Mouse (Mus musculus) heart, embryonic 12.5 days (tissue): Measurements from ENCODE around the gene Orm2. TPM values are rescaled to one million over a fixed set of nuclear protein-coding genes. Genes with fewer than 3 reads are reported as not detected.
A peak's percentile ranks its signal among the peaks of the same experiment; 100 is the strongest.

Experiments
- ATAC-seq: fragments of 200-750 bp; cut with Nextera tagmentation; 2 replicates; pipeline ENCODE4 v1.8.0; 2017; ENCODE audit warnings: moderate TSS enrichment, moderate library complexity; ENCODE audit not compliant: insufficient number of reproducible peaks, low FRiP score
- H3K27ac ChIP-seq: fragments of 300-500 bp; sonication (generic); 2 replicates; pipeline ENCODE4 v1.5.1; 2016; ENCODE audit warnings: mild to moderate bottlenecking, moderate library complexity; ENCODE audit not compliant: poor library complexity, severe bottlenecking
- H3K27me3 ChIP-seq: fragments of 300-500 bp; sonication (generic); replicated peaks from 2 replicates; pipeline ENCODE4 v1.6.1; 2016; ENCODE audit warnings: mild to moderate bottlenecking, moderate library complexity
- H3K36me3 ChIP-seq: fragments of 300-500 bp; sonication (generic); 2 replicates; pipeline ENCODE4 v1.6.1; 2016; ENCODE audit warnings: mild to moderate bottlenecking, moderate library complexity
- H3K4me1 ChIP-seq: fragments of 300-500 bp; sonication (generic); replicated peaks from 2 replicates; pipeline ENCODE4 v1.6.1; 2016; ENCODE audit warnings: mild to moderate bottlenecking
- H3K4me2 ChIP-seq: fragments of 300-500 bp; sonication (generic); 2 replicates; pipeline ENCODE4 v1.6.1; 2016; ENCODE audit warnings: mild to moderate bottlenecking, moderate library complexity
- H3K4me3 ChIP-seq: fragments of 300-500 bp; sonication (generic); 2 replicates; pipeline ENCODE4 v1.5.1; 2016; ENCODE audit warnings: mild to moderate bottlenecking
- H3K9ac ChIP-seq: fragments of 300-500 bp; sonication (generic); 2 replicates; pipeline ENCODE4 v1.6.1; 2016; ENCODE audit warnings: mild to moderate bottlenecking, moderate library complexity
- H3K9me3 ChIP-seq: fragments of 300-500 bp; sonication (generic); replicated peaks from 2 replicates; pipeline ENCODE4 v1.6.1; 2016; ENCODE audit warnings: mild to moderate bottlenecking, moderate library complexity
- WGBS: fragments of 180-500 bp; shearing (Covaris S2); methylation state at CpG from one replicate; pipeline ENCODE4 v1.1.7; 2016; 5-methylcytosine and 5-hydroxymethylcytosine counted together
- polyA plus RNA-seq: library from polyadenylated mRNA; unstranded; fragments of >200 nt; fragmentation: Nextera tagmentation; extraction: Ambion mirVana; gene quantifications from 2 replicates; pipeline ENCODE4 v1.2.1, GENCODE M21; 2016

The Orm2 gene
- polyA plus RNA-seq, 1 experiment from 2014 or later: not detected

DNA sequence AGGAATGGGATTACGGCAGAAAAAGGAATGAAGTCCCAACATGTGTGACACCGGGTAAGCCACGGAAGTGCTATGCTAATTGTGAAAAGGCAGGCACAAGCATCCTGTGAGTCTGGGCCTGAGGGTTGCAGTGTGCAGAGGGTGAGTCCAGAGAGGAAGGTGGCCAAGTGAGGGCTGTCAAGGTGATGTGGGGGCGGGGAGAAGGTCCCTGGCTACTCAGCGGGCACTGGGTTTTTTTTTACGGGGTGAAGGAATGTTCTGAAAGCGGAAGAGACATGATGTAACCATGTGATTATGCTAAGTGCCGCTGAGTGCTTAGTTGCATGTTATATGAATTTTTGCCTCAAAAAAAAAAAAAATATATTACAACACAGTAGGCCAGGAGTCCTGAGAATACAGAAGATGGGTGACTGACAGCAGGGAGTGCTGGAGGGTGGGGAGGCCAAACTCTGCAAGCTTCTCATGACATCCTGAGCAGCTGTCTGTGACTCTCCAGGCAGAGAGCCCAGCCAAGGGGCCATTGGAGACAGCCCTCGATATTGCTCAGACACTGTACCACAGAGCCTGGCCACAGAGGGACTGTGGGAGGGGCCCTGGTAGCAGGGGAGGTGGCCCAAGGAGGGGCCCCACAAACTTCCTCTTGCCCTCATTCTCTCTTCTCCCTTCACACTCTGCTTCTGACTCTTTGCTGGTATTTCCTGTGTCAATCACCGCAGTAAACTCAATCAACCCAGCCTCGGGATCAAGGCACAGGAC is 36.8 kb downstream of the Orm2 start:
- Histone ChIP-seq H3K27me3 (no peaks in the 10 kb centered on the region), H3K27ac (0 out of 2 replicates have a peak overlapping the region, but pooled peaks have one; percentile 28), H3K9ac (0 out of 2 replicates have a peak overlapping the region, but pooled peaks have one; percentile 15), H3K4me3 (no peak overlapping the region), H3K9me3 (no peaks in the 10 kb centered on the region), H3K4me2 (no peak overlapping the region), H3K36me3 (peaks cover 16% of the 10 kb centered on the region), H3K4me1 (peaks cover 53% of the 10 kb centered on the region)
- 46% methylated on average over 11 of the region's 11 CpGs for WGBS
- no peak for ATAC-seq

DNA sequence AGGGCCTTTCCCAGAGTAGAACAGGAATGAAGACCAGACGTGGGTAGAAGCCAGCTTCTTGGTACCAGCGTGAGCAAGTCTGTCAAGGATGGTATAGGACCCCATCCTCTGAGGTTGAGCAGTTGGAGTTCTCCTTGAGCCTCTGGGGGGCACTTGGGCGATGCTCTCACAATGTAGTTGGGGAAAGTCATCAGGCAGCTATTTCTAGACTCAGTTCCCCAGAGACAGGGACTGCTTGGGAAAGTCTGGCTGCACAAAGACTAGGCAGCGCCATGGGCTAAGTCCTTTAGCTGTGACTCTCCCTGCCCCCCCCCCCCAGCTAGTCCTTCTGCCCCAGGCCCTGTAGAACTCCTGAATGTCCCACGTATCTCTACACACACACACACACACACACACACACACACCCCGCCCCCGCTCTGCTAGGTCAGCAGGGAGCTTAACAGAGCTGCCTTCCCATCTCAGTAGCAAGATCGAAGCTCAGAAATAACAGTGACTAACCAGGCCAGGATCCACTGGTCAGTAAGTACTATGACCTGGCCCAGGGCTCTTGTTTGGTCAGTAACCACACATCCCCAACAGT is 37.5 kb downstream of the Orm2 start:
- H3K27ac ChIP-seq: no peak overlapping the region
- H3K36me3 ChIP-seq: peaks cover 10% of the 10 kb centered on the region
- peaks cover 60% of the 10 kb centered on the region for H3K4me1 ChIP-seq
- no peak overlapping the region for H3K9ac ChIP-seq
- no peak for ATAC-seq
- no peaks in the 10 kb centered on the region for H3K27me3 ChIP-seq
- H3K9me3 ChIP-seq: no peaks in the 10 kb centered on the region
- WGBS: 44% methylated on average over 8 of the region's 8 CpGs
- no peak overlapping the region for H3K4me2 ChIP-seq
- H3K4me3 ChIP-seq: no peak overlapping the region

DNA sequence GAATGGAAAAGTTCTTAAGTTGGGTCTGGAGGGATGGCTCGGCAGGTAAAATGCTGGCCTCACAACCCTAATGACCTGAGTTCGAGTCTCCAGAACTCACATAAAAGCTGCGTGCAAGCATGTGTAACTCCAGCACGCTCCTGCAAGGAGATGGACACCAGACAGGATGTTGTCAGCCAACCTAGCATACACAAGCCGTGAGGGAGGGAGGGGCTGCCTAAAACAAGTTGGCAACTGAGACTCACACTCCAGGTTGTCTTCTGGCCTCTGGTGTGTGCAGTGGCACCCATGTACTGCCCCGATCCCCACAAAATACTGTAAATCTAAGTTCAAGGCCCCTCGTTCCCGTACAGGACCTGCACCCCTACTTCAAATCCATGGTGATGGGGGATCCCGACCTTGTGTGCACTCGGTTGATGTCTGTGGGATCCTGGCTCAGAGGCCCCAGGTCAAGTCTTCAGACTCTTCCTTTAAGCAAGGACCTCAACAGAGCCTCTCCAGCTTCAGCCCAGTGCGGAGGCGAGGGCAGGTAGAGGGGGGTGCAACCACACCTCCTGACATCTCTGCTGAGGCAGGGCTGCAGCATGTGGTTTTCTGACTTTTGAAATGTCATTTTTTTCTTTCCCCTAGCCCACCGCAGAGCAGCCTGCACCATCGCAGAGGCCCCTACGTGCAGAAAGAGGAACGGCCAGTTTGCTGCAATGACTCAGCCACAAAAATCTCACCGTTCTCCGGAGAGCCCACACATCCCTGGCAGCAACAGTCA is 38.5 kb downstream of the Orm2 start:
- H3K9me3 ChIP-seq: no peaks in the 10 kb centered on the region
- H3K27me3 ChIP-seq: no peaks in the 10 kb centered on the region
- H3K36me3 ChIP-seq: 0 out of 2 replicates have a peak, but pooled peaks cover 2% of the 10 kb centered on the region
- no peak overlapping the region for H3K9ac ChIP-seq
- no peak for ATAC-seq
- 81% methylated on average over 18 of the region's 18 CpGs for WGBS
- H3K27ac ChIP-seq: no peak overlapping the region
- H3K4me3 ChIP-seq: no peak overlapping the region
- peaks cover 70% of the 10 kb centered on the region for H3K4me1 ChIP-seq
- H3K4me2 ChIP-seq: no peak overlapping the region

DNA sequence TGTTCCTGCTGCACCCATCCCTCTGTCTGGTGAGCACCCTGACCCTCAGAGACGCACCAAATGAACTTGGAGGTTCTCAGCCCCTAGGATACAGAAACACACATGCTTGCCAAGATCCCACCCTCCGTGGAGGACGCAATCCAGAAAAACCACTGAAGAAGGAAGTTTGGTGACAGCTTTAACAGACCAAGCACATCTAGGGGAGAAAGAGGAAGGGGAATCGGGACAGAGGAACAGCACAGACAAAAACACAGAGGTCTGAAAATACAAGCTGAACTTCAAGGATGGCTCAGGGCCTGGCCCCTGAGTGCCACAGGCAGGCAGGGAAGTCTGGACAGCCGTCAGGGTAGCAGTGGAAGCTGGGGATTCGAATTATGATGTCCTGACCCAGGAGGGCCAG is 39.4 kb downstream of the Orm2 start:
- WGBS: 57% methylated on average over 6 of the region's 6 CpGs
- Histone ChIP-seq H3K36me3 (no peaks in the 10 kb centered on the region), H3K4me1 (peaks cover 71% of the 10 kb centered on the region), H3K27ac (no peak overlapping the region), H3K9me3 (no peaks in the 10 kb centered on the region), H3K4me2 (0 out of 2 replicates have a peak overlapping the region, but pooled peaks have one; percentile 61), H3K9ac (no peak overlapping the region), H3K4me3 (no peak overlapping the region), H3K27me3 (no peaks in the 10 kb centered on the region)
- no peak for ATAC-seq

- WGBS: 76% methylated on average over 10 of the region's 10 CpGs
Observed at GRCm38 (mm10) chr4:63402056-63402455, 39.8 kb downstream of the Orm2 start.

GRCm38 (mm10) chr4:63402558-63402957 is 40.3 kb downstream of the Orm2 start:
- Histone ChIP-seq H3K27ac (peak overlapping the region; percentile 82), H3K9ac (peak overlapping the region; percentile 63), H3K4me3 (peak overlapping the region; percentile 38), H3K27me3 (no peaks in the 10 kb centered on the region), H3K4me1 (peaks cover 71% of the 10 kb centered on the region), H3K4me2 (peak overlapping the region; percentile 61), H3K36me3 (no peaks in the 10 kb centered on the region), H3K9me3 (no peaks in the 10 kb centered on the region)
- 44% methylated on average over 6 of the region's 6 CpGs for WGBS
- ATAC-seq: no peak

More at GRCm38 (mm10) chr4:63402056-63402455, 39.8 kb downstream of the Orm2 start:
- ATAC-seq: no peak
- Histone ChIP-seq H3K4me3 (no peak overlapping the region), H3K9me3 (no peaks in the 10 kb centered on the region), H3K27ac (no peak overlapping the region), H3K36me3 (no peaks in the 10 kb centered on the region), H3K4me1 (peaks cover 71% of the 10 kb centered on the region), H3K27me3 (no peaks in the 10 kb centered on the region), H3K4me2 (peak overlapping the region; percentile 61), H3K9ac (no peak overlapping the region)

DNA sequence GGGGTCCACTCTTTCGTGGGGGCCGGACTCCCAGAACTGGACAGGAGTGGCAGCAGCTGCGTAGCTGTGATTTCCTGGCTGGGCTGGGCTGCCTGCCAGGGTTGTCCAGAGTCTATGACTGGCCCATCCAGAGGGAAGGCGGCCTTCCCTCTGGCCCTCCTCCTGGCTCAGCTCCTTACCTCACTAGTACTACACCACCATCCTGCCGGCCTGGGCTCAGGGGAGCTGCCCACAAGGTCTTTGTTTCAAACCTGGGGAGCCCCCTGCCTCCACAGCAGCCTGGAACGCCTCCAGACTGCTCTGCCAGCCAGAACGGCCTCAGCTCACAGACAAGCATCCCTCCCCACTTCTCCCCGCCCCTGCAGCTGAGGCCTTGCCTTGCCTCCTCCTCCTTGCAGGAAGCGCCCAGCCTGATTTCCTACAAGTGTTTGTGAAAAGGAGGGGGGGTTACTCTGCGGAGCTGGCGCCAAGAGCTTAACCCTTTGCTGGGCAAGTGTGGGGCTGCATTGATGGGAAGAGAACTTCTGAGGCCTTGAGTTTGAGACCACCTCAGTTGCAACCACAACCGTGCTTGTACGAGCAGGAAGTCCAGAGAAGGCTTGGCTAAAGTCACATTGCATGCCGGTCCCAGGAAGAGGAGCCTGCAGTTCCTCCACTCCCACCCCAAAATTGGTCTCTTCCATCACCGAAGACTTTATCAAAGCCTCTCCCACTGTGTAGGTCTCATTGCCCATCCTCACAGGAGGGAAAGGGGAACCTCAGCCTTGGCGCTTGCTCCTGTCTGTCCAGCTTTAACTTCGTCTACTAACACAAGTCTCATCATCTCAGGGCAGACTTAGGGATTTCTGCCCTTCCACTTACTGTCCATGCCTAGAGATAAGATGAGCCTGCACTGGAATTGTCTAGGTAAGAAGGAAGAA is 41.1 kb downstream of the Orm2 start, which contains the start of gene Akna:
TSS of gene Akna (minus strand) at position 315 of the 920 bp plus-strand sequence.
- Histone ChIP-seq H3K27me3 (no peaks in the 10 kb centered on the region; the same call in 1 of the 2 replicates), H3K36me3 (no peaks in the 10 kb centered on the region), H3K27ac (peak within 1 kb of the TSS; percentile 82), H3K4me3 (peak within 1 kb of the TSS; percentile 38), H3K4me2 (peak within 1 kb of the TSS; percentile 61), H3K9me3 (no peaks in the 10 kb centered on the region), H3K9ac (peak within 1 kb of the TSS; percentile 63), H3K4me1 (peaks cover 71% of the 10 kb centered on the region)
- peak; percentile 85 for ATAC-seq
- WGBS: 13% methylated on average over 17 of the region's 17 CpGs

DNA sequence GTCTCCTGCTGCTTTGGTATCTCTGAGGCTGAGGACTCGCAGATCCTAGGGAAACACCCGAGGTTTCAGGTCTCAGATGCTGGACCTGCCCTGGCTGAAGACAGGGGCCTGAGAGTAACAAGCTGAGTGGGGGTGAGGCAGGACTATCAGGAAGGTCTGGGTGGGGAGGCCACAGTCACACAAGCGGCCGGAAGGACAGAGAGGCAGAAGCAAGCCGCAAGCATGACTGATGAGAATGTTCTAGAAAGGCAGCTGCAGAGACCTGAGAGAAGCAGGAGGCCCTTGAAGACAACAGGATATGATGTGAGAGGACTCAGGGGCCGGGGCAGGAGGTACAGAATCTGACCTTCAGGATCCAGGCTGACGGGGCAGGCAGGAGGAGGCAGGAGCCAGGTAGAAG is 42.0 kb downstream of the Orm2 start:
- Histone ChIP-seq H3K9ac (no peak overlapping the region), H3K4me3 (no peak overlapping the region), H3K4me1 (peaks cover 70% of the 10 kb centered on the region), H3K4me2 (peak overlapping the region; percentile 61; the same call in 1 of the 2 replicates), H3K27ac (peak overlapping the region; percentile 82; the same call in 1 of the 2 replicates), H3K9me3 (no peaks in the 10 kb centered on the region), H3K27me3 (no peaks in the 10 kb centered on the region; the same call in 1 of the 2 replicates), H3K36me3 (no peaks in the 10 kb centered on the region)
- no peak for ATAC-seq
- WGBS: 45% methylated on average over 7 of the region's 7 CpGs

DNA sequence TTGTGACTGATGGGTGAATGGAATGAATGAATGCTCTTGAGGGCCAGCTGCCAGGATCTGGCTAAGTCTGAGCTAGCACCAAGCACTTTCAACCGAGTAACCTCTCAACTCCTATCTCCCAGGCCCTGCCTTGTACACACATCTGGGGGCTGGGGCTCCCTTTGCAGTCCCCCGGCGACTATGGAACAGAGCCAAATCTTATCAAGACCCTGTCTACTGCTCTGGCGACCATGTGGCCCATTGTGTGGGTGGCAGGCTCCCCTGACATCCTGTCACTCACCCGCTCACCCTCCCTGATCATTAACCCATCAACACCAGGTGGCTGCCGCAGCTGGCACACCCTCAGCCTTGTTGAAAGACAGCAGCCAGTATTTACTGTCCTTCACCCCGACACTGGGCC is 42.8 kb downstream of the Orm2 start:
- H3K9me3 ChIP-seq: no peaks in the 10 kb centered on the region
- H3K27ac ChIP-seq: no peak overlapping the region
- peak; percentile 20; the same call in 1 of the 2 replicates for ATAC-seq
- no peaks in the 10 kb centered on the region; the same call in 1 of the 2 replicates for H3K27me3 ChIP-seq
- H3K4me1 ChIP-seq: peaks cover 70% of the 10 kb centered on the region
- 0 out of 2 replicates have a peak overlapping the region, but pooled peaks have one; percentile 19 for H3K9ac ChIP-seq
- H3K36me3 ChIP-seq: no peaks in the 10 kb centered on the region
- 13% methylated on average over 7 of the region's 7 CpGs for WGBS
- H3K4me2 ChIP-seq: no peak overlapping the region; the same call in 1 of the 2 replicates
- H3K4me3 ChIP-seq: no peak overlapping the region

DNA sequence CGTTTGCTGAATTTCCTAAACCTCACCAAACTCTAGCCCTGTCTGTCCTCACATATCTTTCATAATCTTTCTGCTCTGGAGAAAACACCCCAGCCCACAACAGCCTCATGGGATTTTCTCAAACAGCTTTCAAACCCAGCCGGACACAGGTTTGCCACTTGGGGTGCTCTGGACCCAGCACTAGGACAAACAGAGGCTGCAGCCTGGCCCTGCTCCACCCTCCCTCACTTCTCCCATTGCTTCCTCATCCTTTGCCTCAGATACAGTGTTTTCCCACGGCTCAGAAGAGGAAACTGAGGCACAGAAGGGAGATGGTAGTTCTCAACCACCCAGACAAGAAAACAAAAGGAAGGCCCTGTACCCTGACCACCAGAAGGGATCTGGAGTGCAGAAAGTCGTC is 43.4 kb downstream of the Orm2 start:
- Histone ChIP-seq H3K36me3 (no peaks in the 10 kb centered on the region), H3K4me1 (peaks cover 67% of the 10 kb centered on the region), H3K4me3 (no peak overlapping the region), H3K27me3 (no peaks in the 10 kb centered on the region; the same call in 1 of the 2 replicates), H3K27ac (no peak overlapping the region), H3K4me2 (no peak overlapping the region), H3K9ac (no peak overlapping the region), H3K9me3 (no peaks in the 10 kb centered on the region)
- WGBS: 64% methylated on average over 4 of the region's 4 CpGs
- ATAC-seq: no peak
